Mouse (Mus musculus) myocyte (in vitro differentiated cells): ENCODE data around the gene Cnpy2. TPM values are rescaled to one million over a fixed set of nuclear protein-coding genes. Genes with fewer than 3 reads are reported as not detected.
A peak's percentile ranks its signal among the peaks of the same experiment; 100 is the strongest.

Experiments used
- H3K27me3 ChIP-seq: one replicate; pipeline ENCODE4 v1.6.1; 2011; ENCODE audit not compliant: control insufficient read depth, insufficient read depth, insufficient read length
- H3K36me3 ChIP-seq: one replicate; pipeline ENCODE4 v1.6.1; 2011; ENCODE audit not compliant: control insufficient read depth, insufficient read depth
- H3K4me2 ChIP-seq: one replicate; pipeline ENCODE4 v1.6.1; 2011; ENCODE audit warnings: low read depth, control low read depth
- H3K4me3 ChIP-seq: one replicate; pipeline ENCODE4 v1.5.1; 2011; ENCODE audit warnings: mild to moderate bottlenecking, control low read depth, moderate library complexity
- H3K79me2 ChIP-seq: one replicate; pipeline ENCODE4 v1.6.1; 2011; ENCODE audit not compliant: control insufficient read depth, insufficient read depth
- H3ac ChIP-seq: one replicate; pipeline ENCODE4 v1.6.1; 2011; ENCODE audit not compliant: control insufficient read depth, insufficient read length
- CEBPB ChIP-seq: IDR thresholded peaks from 2 replicates; pipeline ENCODE4 v1.6.1; 2011; ENCODE audit warnings: mild to moderate bottlenecking, moderate library complexity; ENCODE audit not compliant: poor library complexity, insufficient read depth, severe bottlenecking
- E2F4 ChIP-seq: IDR thresholded peaks from one replicate; pipeline ENCODE4 v1.6.1; 2011; ENCODE audit warnings: mild to moderate bottlenecking, control low read depth, moderate library complexity; ENCODE audit not compliant: insufficient read depth
- MAX ChIP-seq: IDR thresholded peaks from one replicate; pipeline ENCODE4 v1.6.1; 2011; ENCODE audit warnings: low read depth, mild to moderate bottlenecking, control low read depth
- MYOD1 ChIP-seq, 3 experiments: IDR thresholded peaks; one replicate each; pipeline ENCODE4 v1.6.1; 2011; ENCODE audit warnings: control low read depth in 2 of 3, low read depth in 2 of 3, mild to moderate bottlenecking in 2 of 3, moderate library complexity in 1 of 3; ENCODE audit not compliant: insufficient read length in 2 of 3, control insufficient read depth in 1 of 3
- MYOG ChIP-seq, 3 experiments: IDR thresholded peaks; one replicate each; pipeline ENCODE4 v1.6.1; 2011; ENCODE audit warnings: control low read depth in 2 of 3, low read depth in 2 of 3, mild to moderate bottlenecking in 2 of 3; ENCODE audit not compliant: insufficient read length in 2 of 3, control insufficient read depth in 1 of 3, insufficient read depth in 1 of 3
- POLR2A ChIP-seq: IDR thresholded peaks from one replicate; pipeline ENCODE4 v1.6.1; 2011; ENCODE audit warnings: low read depth, mild to moderate bottlenecking, control low read depth, moderate library complexity; ENCODE audit not compliant: insufficient read length
- POLR2AphosphoS2 ChIP-seq: IDR thresholded peaks from one replicate; pipeline ENCODE4 v1.6.1; 2011; ENCODE audit warnings: low read depth, control low read depth; ENCODE audit not compliant: insufficient read length
- REST ChIP-seq: IDR thresholded peaks from one replicate; pipeline ENCODE4 v1.6.1; 2011; ENCODE audit warnings: mild to moderate bottlenecking, control low read depth, moderate library complexity; ENCODE audit not compliant: insufficient read depth, insufficient read length
- SRF ChIP-seq: IDR thresholded peaks from one replicate; pipeline ENCODE4 v1.6.1; 2011; ENCODE audit warnings: low read depth; ENCODE audit not compliant: control insufficient read depth, insufficient read length
- TCF12 ChIP-seq: IDR thresholded peaks from one replicate; pipeline ENCODE4 v1.6.1; 2011; ENCODE audit warnings: mild to moderate bottlenecking, control low read depth; ENCODE audit not compliant: poor library complexity, insufficient read depth, severe bottlenecking
- TCF3 ChIP-seq: IDR thresholded peaks from one replicate; pipeline ENCODE4 v1.6.1; 2011; ENCODE audit warnings: low read depth, control low read depth; ENCODE audit not compliant: insufficient read length
- USF1 ChIP-seq: IDR thresholded peaks from one replicate; pipeline ENCODE4 v1.6.1; 2011; ENCODE audit warnings: low read depth, mild to moderate bottlenecking, control low read depth, moderate library complexity
- polyA plus RNA-seq: library from polyadenylated mRNA; unstranded; fragments of >200 nt; fragmentation: generic; extraction: Trizol; gene quantifications from one replicate; pipeline ENCODE4 v1.2.1, GENCODE M21; 2012; ENCODE audit warnings: missing spikeins

Cnpy2 gene
- polyA plus RNA-seq, 1 experiment, result 91.8 TPM

GRCm38 (mm10) chr10:128361836-128362235 is 39.6 kb downstream of the Cnpy2 start:
- Histone ChIP-seq H3ac (no peak overlapping the region), H3K27me3 (no peaks in the 10 kb centered on the region), H3K36me3 (peaks cover 79% of the 10 kb centered on the region), H3K4me2 (no peak overlapping the region), H3K79me2 (no peaks in the 10 kb centered on the region), H3K4me3 (no peak overlapping the region)
- no peak for TF ChIP-seq CEBPB
- TF ChIP-seq MYOG (IDR thresholded peaks at IDR 0.05; ENCODE audit: control insufficient read depth in 1 of 3, insufficient read depth in 1 of 3, insufficient read length in 2 of 3, low read depth in 2 of 3), result no peak
- TF ChIP-seq MAX, result no peak
- TF ChIP-seq SRF, result no peak
- no peak for TF ChIP-seq POLR2AphosphoS2
- TF ChIP-seq E2F4, result no peak
- no peak for TF ChIP-seq TCF12
- no peak for TF ChIP-seq USF1
- TF ChIP-seq MYOD1 (IDR thresholded peaks at IDR 0.05; ENCODE audit: control insufficient read depth in 1 of 3, insufficient read length in 2 of 3, low read depth in 2 of 3), result no peak
- TF ChIP-seq POLR2A, result no peak
- TF ChIP-seq TCF3, result no peak
- no peak for TF ChIP-seq REST

- TF ChIP-seq MYOG (IDR thresholded peaks at IDR 0.05; ENCODE audit: control insufficient read depth in 1 of 3, insufficient read depth in 1 of 3, insufficient read length in 2 of 3, low read depth in 2 of 3) (no peak), TCF12 (no peak), CEBPB (no peak), TCF3 (no peak), USF1 (no peak), E2F4 (no peak), MAX (no peak), POLR2A (no peak), POLR2AphosphoS2 (no peak), SRF (no peak), REST (no peak), MYOD1 (IDR thresholded peaks at IDR 0.05; ENCODE audit: control insufficient read depth in 1 of 3, insufficient read length in 2 of 3, low read depth in 2 of 3) (no peak)
- Histone ChIP-seq H3K27me3 (no peaks in the 10 kb centered on the region), H3ac (no peak overlapping the region), H3K4me3 (no peak overlapping the region), H3K36me3 (peaks cover 74% of the 10 kb centered on the region), H3K4me2 (no peak overlapping the region), H3K79me2 (no peaks in the 10 kb centered on the region)
Measured at GRCm38 (mm10) chr10:128362568-128362967, 40.3 kb downstream of the Cnpy2 start.

- Histone ChIP-seq H3K36me3 (peaks cover 23% of the 10 kb centered on the region), H3ac (peak overlapping the region; percentile 69), H3K27me3 (no peaks in the 10 kb centered on the region), H3K4me3 (peak overlapping the region; percentile 58), H3K4me2 (peak overlapping the region; percentile 91), H3K79me2 (no peaks in the 10 kb centered on the region)
- TF ChIP-seq SRF (no peak), TCF3 (no peak), MYOD1 (IDR thresholded peaks at IDR 0.05; ENCODE audit: control insufficient read depth in 1 of 3, insufficient read length in 2 of 3, low read depth in 2 of 3) (peak in 2 of 3 experiments; percentile 31 to 72), POLR2AphosphoS2 (no peak), MYOG (IDR thresholded peaks at IDR 0.05; ENCODE audit: control insufficient read depth in 1 of 3, insufficient read depth in 1 of 3, insufficient read length in 2 of 3, low read depth in 2 of 3) (peak in 2 of 3 experiments; percentile 18 to 61), USF1 (no peak), REST (no peak)
Measured at GRCm38 (mm10) chr10:128367899-128368401, 45.7 kb downstream of the Cnpy2 start.

- TF ChIP-seq USF1, result peak; percentile 41
- TF ChIP-seq CEBPB, result no peak
- peak; percentile 95 for TF ChIP-seq POLR2AphosphoS2
- peak; percentile 74 for TF ChIP-seq SRF
- no peak for TF ChIP-seq TCF3
- peak; percentile 89 for TF ChIP-seq POLR2A
- no peak for TF ChIP-seq MAX
- no peaks in the 10 kb centered on the region for H3K79me2 ChIP-seq
- no peaks in the 10 kb centered on the region for H3K27me3 ChIP-seq
- peak within 1 kb of the TSS; percentile 69 for H3ac ChIP-seq
- peaks cover 17% of the 10 kb centered on the region for H3K36me3 ChIP-seq
- H3K4me3 ChIP-seq, result peak within 1 kb of the TSS; percentile 58
- peak within 1 kb of the TSS; percentile 91 for H3K4me2 ChIP-seq
Measured at GRCm38 (mm10) chr10:128368402-128369217, 46.4 kb downstream of the Cnpy2 start, which contains the start of gene Coq10a. Coq10a (minus strand) TSS chr10:128368997.

- Histone ChIP-seq H3K4me2 (peak overlapping the region; percentile 82), H3K36me3 (peaks cover 12% of the 10 kb centered on the region), H3K27me3 (no peaks in the 10 kb centered on the region), H3K79me2 (no peaks in the 10 kb centered on the region), H3ac (peak overlapping the region; percentile 69), H3K4me3 (peak overlapping the region; percentile 58)
- TF ChIP-seq POLR2A (no peak), MYOD1 (IDR thresholded peaks at IDR 0.05; ENCODE audit: control insufficient read depth in 1 of 3, insufficient read length in 2 of 3, low read depth in 2 of 3) (peak in 1 of 3 experiments; percentile 46), MYOG (IDR thresholded peaks at IDR 0.05; ENCODE audit: control insufficient read depth in 1 of 3, insufficient read depth in 1 of 3, insufficient read length in 2 of 3, low read depth in 2 of 3) (no peak)
Measured at GRCm38 (mm10) chr10:128369218-128369543, 46.9 kb downstream of the Cnpy2 start.
